Mouse (Mus musculus) midbrain, postnatal 0 days (tissue): ENCODE measurements around the gene Acsbg1. TPM values are rescaled to one million over a fixed set of nuclear protein-coding genes. Genes with fewer than 3 reads are reported as not detected.

ENCODE experiments used
- ATAC-seq: fragments of 200-750 bp; cut with Nextera tagmentation; 2 replicates; pipeline ENCODE4 v1.8.0; 2017; ENCODE audit warnings: moderate number of reproducible peaks, mild to moderate bottlenecking, moderate TSS enrichment, moderate library complexity; ENCODE audit not compliant: low FRiP score
- DNase-seq: peaks from one replicate; pipeline ENCODE4 v3.0.0-alpha.2; 2015; ENCODE audit warnings: low spot score
- H3K27ac ChIP-seq: fragments of 300-500 bp; sonication (generic); 2 replicates; pipeline ENCODE4 v1.5.1; 2014; ENCODE audit warnings: low read depth, mild to moderate bottlenecking, low read length, mixed read lengths
- H3K27me3 ChIP-seq: fragments of 300-500 bp; sonication (generic); 2 replicates; pipeline ENCODE4 v1.6.1; 2014; ENCODE audit warnings: low read length, control low read depth, mixed read lengths; ENCODE audit not compliant: insufficient read depth
- H3K36me3 ChIP-seq: fragments of 300-500 bp; sonication (generic); 2 replicates; pipeline ENCODE4 v1.6.1; 2014; ENCODE audit warnings: low read length, control low read depth, mixed read lengths; ENCODE audit not compliant: insufficient read depth
- H3K4me1 ChIP-seq: fragments of 300-500 bp; sonication (generic); 2 replicates; pipeline ENCODE4 v1.6.1; 2014; ENCODE audit warnings: mild to moderate bottlenecking, control low read depth, antibody characterized with exemption, low read length, mixed read lengths; ENCODE audit not compliant: insufficient read depth
- H3K4me2 ChIP-seq: fragments of 300-500 bp; sonication (generic); 2 replicates; pipeline ENCODE4 v1.6.1; 2014; ENCODE audit warnings: low read depth, mild to moderate bottlenecking, low read length, mixed read lengths; ENCODE audit not compliant: poor library complexity, severe bottlenecking
- H3K4me3 ChIP-seq: fragments of 300-500 bp; sonication (generic); 2 replicates; pipeline ENCODE4 v1.5.1; 2014; ENCODE audit warnings: low read depth, mild to moderate bottlenecking, low read length, moderate library complexity
- H3K9ac ChIP-seq: fragments of 300-500 bp; sonication (generic); replicated peaks from 2 replicates; pipeline ENCODE4 v1.6.1; 2014; ENCODE audit warnings: mild to moderate bottlenecking, low read length, moderate library complexity, mixed read lengths; ENCODE audit not compliant: poor library complexity, severe bottlenecking
- H3K9me3 ChIP-seq: fragments of 300-500 bp; sonication (generic); 2 replicates; pipeline ENCODE4 v1.6.1; 2016; ENCODE audit warnings: low read length, control low read depth
- CTCF ChIP-seq: IDR thresholded peaks from 2 replicates; pipeline ENCODE4 v1.5.1; 2016; ENCODE audit warnings: antibody characterized with exemption, mild to moderate bottlenecking
- WGBS: fragments of 180-500 bp; shearing (Covaris S2); extraction: QIAGEN DNeasy Blood & Tissue Kit; methylation state at CpG from one replicate; pipeline ENCODE4 v1.1.7; 2014; 5-methylcytosine and 5-hydroxymethylcytosine counted together
- polyA plus RNA-seq: library from polyadenylated mRNA; unstranded; fragments of >200 nt; fragmentation: Nextera tagmentation; extraction: Ambion mirVana; gene quantifications from 2 replicates; pipeline ENCODE4 v1.2.1, GENCODE M21; 2015
- total RNA-seq: library from RNA; depleted of rRNA; stranded (reverse); fragments of >200 nt; gene quantifications from 2 replicates; pipeline ENCODE4 v1.2.3, GENCODE M21; 2014; rRNA removed

Acsbg1 gene
- total RNA-seq = 54.7 and 69.9 TPM in 2 replicates
- 42.8 and 49.7 TPM in 2 replicates for polyA plus RNA-seq

- Histone ChIP-seq H3K4me1 (no peaks in the 10 kb centered on the region), H3K27me3 (no peaks in the 10 kb centered on the region), H3K36me3 (no peaks in the 10 kb centered on the region), H3K27ac (0 out of 2 replicates have a peak within 1 kb of the TSS, but pooled peaks have one; percentile 13), H3K4me2 (peak within 1 kb of the TSS; percentile 21), H3K9me3 (no peaks in the 10 kb centered on the region), H3K4me3 (no peak within 1 kb of the TSS), H3K9ac (no peak within 1 kb of the TSS; the same call in 1 of the 2 replicates)
- ATAC-seq (peak; percentile 65; the same call in 1 of the 2 replicates), DNase-seq (peak; percentile 51)
- TF ChIP-seq CTCF = no peak
- WGBS = 8% methylated on average over 10 of the region's 10 CpGs
These were observed at the start of gene Acsbg1 for GRCm38 (mm10) chr9:54661605-54662377. TSS of gene Acsbg1 (minus strand) at chr9:54661870.

GRCm38 (mm10) chr9:54708085-54708484, 46.4 kb upstream of the Acsbg1 start:
- Histone ChIP-seq H3K4me1 (no peaks in the 10 kb centered on the region), H3K4me2 (no peak overlapping the region), H3K27ac (no peak overlapping the region), H3K36me3 (peaks cover 21% of the 10 kb centered on the region), H3K27me3 (no peaks in the 10 kb centered on the region), H3K4me3 (no peak overlapping the region), H3K9me3 (no peaks in the 10 kb centered on the region), H3K9ac (no peak overlapping the region)
- no peak for TF ChIP-seq CTCF
- WGBS = 86% methylated on average over 5 of the region's 5 CpGs
- ATAC-seq (no peak), DNase-seq (no peak)

GRCm38 (mm10) chr9:54707288-54707999, 45.8 kb upstream of the Acsbg1 start:
- 29% methylated on average over 8 of the region's 8 CpGs for WGBS
- Histone ChIP-seq H3K9ac (no peak overlapping the region), H3K36me3 (peaks cover 15% of the 10 kb centered on the region), H3K4me2 (no peak overlapping the region), H3K4me1 (no peaks in the 10 kb centered on the region), H3K27ac (no peak overlapping the region), H3K9me3 (no peaks in the 10 kb centered on the region), H3K4me3 (no peak overlapping the region), H3K27me3 (no peaks in the 10 kb centered on the region)
- TF ChIP-seq CTCF = no peak
- ATAC-seq (no peak), DNase-seq (peak; percentile 53)

- no peak overlapping the region for H3K4me3 ChIP-seq
- H3K27ac ChIP-seq = no peak overlapping the region
- DNase-seq (no peak), ATAC-seq (no peak)
- peaks cover 4% of the 10 kb centered on the region; the same call in 1 of the 2 replicates for H3K36me3 ChIP-seq
- no peak for TF ChIP-seq CTCF
- H3K27me3 ChIP-seq = no peaks in the 10 kb centered on the region
- H3K4me2 ChIP-seq = no peak overlapping the region
- no peak overlapping the region for H3K9ac ChIP-seq
- no peaks in the 10 kb centered on the region for H3K9me3 ChIP-seq
- 56% methylated on average over 1 of the region's 1 CpGs for WGBS
- H3K4me1 ChIP-seq = peaks cover 3% of the 10 kb centered on the region; the same call in 1 of the 2 replicates
These were observed 43.9 kb upstream of the Acsbg1 start for GRCm38 (mm10) chr9:54705561-54705960.

GRCm38 (mm10) chr9:54704361-54704760, 42.7 kb upstream of the Acsbg1 start:
- Histone ChIP-seq H3K4me2 (no peak overlapping the region), H3K9ac (no peak overlapping the region), H3K27ac (no peak overlapping the region), H3K4me1 (peaks cover 4% of the 10 kb centered on the region; the same call in 1 of the 2 replicates), H3K36me3 (peaks cover 4% of the 10 kb centered on the region; the same call in 1 of the 2 replicates), H3K4me3 (no peak overlapping the region), H3K9me3 (no peaks in the 10 kb centered on the region), H3K27me3 (no peaks in the 10 kb centered on the region)
- ATAC-seq (no peak), DNase-seq (no peak)
- TF ChIP-seq CTCF = no peak
- 77% methylated on average over 5 of the region's 5 CpGs for WGBS

GRCm38 (mm10) chr9:54702581-54702980, 40.9 kb upstream of the Acsbg1 start:
- TF ChIP-seq CTCF = no peak
- Histone ChIP-seq H3K9me3 (no peaks in the 10 kb centered on the region), H3K4me2 (no peak overlapping the region), H3K4me3 (no peak overlapping the region), H3K4me1 (peaks cover 4% of the 10 kb centered on the region; the same call in 1 of the 2 replicates), H3K36me3 (no peaks in the 10 kb centered on the region), H3K9ac (no peak overlapping the region), H3K27ac (no peak overlapping the region), H3K27me3 (no peaks in the 10 kb centered on the region)
- 83% methylated on average over 2 of the region's 2 CpGs for WGBS
- ATAC-seq = no peak
- DNase-seq = no peak
